Mouse (Mus musculus): ENCODE results near the gene Wnt16.
A peak's percentile ranks its signal among the peaks of the same experiment; 100 is the strongest.
"Not testable (repeated sequence)": the region's sequence is repeated elsewhere in the genome, so short reads cannot be mapped to it uniquely, and the experiment has no call there.

The Wnt16 gene

DNA sequence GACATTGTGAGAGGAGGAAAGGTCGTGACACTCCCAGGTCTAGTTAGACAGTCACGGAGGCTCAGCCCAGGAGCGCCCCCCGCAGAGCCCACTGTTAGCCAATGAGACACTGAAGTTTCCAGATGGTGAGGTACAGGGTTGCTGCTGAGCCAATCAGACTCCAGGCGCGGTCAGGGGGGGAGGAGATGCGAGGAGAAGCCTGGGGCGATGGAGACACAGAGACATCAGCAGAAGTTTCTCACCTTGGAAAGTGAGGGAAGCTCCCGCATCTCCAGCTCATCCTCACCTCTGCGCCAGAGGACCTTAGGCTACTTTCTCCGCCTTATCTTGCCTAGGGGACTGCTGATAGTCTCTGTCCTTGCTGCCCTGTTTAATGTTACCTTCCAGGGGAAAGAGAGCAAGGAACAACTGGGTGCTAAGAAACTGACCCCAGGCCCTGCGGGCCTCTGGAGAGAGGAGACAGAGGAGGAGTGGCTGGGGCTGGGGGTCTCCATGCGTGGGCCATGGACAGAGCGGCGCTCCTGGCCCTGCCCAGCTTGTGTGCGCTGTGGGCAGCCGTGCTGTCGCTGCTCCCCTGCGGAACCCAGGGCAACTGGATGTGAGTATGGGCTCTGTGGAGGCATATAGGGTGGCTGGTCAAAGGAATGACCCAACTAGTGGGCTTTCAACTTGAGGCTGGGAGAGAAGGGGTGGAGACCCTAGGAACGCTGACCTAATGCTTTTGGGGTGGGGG is at the start of gene Wnt16:
Wnt16 (plus strand) TSS at position 224 of the 733 bp plus-strand sequence.
- no peak for DNase-seq (ENCODE audit: low read depth in 2 of 2, low spot score in 2 of 2)

DNA sequence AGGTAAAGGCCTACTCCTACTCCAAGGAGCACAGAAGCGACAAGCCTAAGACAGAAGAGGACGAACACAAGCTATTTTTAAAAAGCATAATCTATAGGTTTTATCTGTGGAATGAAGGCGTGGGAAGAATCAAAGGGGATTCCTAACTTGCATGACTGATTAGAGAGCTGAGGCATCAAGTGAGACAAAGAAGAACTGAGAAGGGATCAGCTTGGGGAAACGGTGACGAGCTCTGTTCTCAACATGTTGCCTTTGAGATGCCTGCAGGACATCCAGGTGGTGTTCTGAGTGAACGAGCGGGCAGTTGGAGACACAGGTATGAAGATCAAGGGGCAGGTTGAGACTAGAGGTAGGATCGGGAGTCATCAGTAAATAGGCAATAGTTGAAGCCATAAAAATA is 44.7 kb upstream of the Wnt16 start:
- DNase-seq (ENCODE audit: low read depth in 2 of 2, low spot score in 2 of 2): no peak

DNA sequence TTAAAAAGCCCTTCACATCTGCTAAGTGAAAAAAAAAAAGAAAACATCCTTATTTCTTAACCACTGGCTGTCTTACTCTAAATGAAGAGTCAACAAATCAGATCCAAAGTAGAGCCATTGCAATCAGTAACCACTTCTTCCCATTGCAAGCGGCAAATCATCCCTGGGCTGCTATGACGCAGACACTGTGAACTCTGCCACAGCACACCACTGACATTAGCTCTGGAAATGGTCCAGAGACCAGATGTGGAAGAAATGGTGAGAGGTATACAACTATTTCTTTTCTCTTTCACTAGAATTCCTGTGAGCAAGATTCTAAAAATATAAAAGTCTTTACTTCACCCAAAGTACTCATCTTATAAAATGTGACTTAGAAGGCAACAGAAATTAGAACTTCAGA is 41.3 kb upstream of the Wnt16 start:
- no peak for DNase-seq (ENCODE audit: low read depth in 2 of 2, low spot score in 2 of 2)

DNA sequence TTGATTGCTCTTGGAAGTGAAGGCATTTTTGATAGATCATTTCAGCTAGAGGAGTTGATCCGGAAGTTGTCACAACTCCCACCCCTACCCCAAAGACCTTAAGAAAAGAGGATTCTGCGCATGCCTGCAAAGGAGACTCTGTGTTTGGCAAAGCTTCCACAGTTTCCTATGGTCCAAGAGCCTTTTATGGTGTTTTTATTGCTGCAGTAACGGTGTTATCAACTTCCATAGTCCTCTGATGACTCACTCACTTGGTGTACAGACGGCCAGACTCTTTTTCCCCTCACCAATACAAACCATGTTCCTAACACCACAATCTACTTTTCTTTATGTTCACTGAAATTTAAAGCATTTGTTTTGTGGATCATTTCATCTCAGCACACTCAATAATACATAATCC is 29.2 kb upstream of the Wnt16 start:
- DNase-seq (ENCODE audit: low read depth in 2 of 2, low spot score in 2 of 2): no peak

DNA sequence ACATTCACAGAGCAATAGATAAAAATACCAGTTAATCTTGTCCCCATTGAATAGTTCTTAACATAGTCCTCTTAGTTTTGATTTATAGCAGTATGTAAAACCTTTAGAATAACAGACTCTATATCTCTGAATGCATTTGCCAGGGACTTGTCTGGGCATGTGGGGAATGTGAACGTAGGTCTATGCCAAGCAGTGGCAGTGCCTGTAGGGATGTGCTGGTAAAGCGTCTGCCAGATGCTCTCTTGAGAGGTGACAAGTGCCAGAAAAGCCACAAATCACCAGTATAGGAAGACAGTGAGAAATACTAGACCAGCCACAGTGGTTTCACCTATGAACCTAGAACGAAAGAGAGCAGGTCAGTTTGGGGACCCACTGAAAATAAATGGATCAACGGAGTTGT is 25.5 kb upstream of the Wnt16 start:
- no peak for DNase-seq (ENCODE audit: low read depth in 2 of 2, low spot score in 2 of 2)

DNA sequence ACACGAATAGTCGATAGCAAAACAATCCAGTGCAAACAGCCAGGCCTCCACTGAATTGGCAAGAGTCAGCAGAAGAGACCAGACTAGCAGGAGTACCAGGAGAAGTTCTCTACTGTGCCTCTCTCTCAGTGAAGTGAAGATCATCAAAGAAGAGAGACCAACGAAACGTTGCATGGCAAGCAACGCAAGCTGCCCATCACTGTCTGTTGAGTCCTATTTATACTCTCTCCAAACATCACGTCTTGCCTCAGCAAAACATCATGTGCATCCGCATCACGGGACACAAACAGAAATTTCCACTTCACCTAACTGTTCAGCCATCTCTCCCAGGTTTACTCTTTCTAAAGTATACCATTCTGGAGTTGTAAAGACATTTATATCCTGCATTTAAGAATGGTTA is 23.9 kb upstream of the Wnt16 start:
- not testable (repeated sequence) for DNase-seq (ENCODE audit: low read depth in 2 of 2, low spot score in 2 of 2)

DNA sequence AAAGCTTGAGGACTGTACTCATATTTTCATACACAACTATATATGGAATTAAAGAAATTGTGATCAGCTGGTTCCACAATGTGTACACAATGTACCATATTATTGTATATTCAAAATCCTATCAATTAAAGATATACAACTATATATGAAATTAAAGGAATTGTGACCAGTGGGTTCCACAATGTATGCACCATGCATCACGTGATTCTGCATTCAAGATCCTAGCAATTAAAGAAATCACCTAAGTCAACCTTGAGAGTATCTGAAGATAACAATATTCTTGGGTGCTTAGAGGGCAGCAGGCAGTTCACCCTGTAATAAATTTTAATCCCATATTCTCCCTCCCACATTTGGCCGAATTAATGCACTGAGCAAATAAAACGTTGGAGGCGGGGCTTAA is 22.0 kb upstream of the Wnt16 start:
- DNase-seq (ENCODE audit: low read depth in 2 of 2, low spot score in 2 of 2): no peak

DNA sequence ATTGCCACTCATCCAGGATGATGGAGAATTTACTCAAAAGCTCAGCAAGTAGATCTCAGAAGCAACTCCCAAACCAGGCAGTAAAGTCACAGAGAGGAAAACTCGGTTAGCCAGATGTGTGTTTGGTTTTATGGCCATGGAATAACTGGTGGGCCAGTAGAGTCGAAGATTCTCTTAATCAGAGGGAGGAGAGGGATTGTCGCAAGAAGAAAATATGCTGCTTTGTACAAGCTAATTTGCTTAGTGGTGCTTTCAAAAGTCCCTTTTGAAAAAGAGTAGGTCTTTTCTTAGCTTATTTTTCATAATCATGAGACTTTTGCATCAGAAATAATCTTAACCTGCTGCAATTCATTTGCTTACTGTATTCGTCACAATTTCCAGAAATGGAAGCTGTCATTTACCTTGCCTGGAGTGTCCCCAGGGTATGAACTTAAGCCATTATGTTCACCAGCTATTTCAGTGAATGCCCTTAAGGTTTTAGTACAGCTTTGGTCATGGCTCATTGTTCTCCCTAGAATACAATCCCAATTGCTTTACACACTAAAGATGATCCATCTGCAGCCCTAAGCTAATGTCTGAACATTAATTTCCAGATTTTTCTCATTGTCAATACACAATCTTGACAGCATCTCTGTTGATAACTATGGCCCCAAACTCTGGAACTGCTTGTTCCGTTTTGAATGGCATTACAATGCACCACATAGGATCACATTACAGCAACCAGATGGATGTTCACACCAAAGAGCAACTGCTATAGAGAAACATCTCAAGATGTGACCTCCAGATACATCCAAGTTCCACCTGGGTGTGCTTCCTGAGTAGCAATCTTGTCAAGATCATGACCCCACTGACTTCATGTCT is 20.0 kb upstream of the Wnt16 start:
- DNase-seq (ENCODE audit: low read depth in 2 of 2, low spot score in 2 of 2): no peak

DNA sequence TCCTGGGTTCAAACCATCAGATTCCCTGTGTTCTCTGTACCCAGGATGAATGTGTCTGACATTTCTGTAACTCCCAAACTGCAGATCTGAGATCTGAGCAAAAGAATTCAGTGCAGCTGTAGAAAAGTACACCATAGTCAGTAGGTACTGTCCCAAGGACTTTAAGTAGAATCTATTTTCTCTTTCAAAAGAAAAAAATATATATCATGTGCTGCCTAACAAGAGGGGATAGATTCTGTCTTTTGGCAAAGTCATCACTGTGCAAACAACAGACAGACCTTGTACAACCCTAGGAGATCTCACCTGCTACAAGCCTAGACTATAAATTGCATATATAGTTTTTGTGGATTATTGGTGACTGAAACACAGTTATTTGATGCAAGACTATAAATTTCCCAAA is 19.4 kb upstream of the Wnt16 start:
- no peak for DNase-seq (ENCODE audit: low read depth in 2 of 2, low spot score in 2 of 2)

DNA sequence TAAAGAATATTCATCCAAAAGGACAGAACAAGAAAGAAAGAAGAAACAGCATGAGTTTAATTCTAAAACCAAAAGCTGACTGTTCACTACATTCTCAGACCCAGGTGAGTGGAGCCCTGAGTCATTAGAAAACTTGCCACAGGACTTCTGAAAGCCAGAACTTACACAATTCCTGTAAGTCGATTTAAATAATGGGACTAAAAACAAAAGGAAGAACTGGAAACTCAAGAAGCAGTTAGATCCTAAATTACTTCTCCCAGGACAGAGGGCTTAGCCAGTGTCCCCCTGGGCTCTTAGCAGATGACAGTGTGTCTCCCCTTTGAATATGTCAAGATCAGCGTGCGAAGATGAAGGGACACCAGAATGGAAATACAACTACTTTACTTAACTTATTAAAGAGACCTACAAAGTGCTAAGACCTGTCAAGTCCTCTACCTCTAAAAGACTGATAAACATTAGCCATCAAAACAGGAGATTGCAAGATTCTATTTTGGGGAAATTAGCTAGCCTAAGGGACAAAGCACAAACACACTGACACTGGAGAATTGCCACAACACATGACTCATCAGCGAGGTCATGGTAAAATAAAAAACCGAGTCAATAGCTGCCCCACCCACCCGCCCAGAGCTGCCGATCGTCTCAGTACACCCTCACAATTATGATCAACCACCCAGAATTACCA is 18.0 kb upstream of the Wnt16 start:
- no peak for DNase-seq (ENCODE audit: low read depth in 2 of 2, low spot score in 2 of 2)

DNA sequence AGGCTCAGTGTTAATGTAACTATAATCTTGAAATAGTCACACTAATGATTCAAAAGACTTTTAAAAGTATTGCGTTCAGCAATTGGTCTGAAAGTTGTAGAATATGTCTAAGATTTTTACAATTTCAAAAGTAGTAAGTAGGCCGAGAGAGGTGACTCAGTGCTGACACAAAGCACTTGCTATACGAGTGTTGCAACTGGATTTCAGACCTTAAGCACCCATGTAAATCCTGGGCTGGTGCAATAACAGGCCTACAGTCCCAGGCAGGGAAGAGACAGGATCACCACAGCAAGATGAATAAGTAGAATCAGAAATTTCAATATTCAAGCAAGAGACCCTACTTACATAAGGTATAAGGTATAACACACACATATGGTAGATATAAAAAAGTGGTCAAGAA is 10.1 kb upstream of the Wnt16 start:
- DNase-seq (ENCODE audit: low read depth in 2 of 2, low spot score in 2 of 2): no peak

DNA sequence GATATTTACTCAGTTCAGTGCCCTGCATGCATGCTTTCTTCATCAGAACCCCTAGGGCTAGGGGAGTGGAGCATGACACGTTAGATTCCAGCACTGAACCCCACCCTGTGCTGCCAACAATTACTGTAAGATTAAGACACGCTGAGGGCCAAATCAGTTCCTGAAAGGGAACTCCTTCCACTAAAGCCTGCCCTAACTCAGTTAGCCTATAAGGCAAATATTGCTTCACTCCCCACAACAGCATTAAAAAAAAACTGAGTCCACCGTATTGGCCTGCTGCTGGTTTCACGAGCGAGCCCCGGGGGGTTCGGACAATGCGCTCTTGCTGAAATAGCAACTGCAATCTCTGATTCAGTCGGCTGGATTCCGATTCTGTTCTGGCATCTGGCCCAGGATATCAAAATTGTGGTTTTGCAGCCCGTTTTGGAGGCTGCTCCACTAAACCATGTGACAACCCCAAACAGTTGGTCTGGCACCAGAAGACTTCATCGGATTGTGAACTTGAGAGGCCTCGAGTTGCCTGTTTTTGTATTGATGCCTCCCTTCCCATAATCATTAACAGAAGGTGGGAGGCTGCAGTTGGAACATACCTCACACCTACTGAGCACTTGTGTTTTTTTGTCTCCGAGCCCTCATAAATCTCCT is 7.7 kb upstream of the Wnt16 start:
- no peak for DNase-seq (ENCODE audit: low read depth in 2 of 2, low spot score in 2 of 2)

DNA sequence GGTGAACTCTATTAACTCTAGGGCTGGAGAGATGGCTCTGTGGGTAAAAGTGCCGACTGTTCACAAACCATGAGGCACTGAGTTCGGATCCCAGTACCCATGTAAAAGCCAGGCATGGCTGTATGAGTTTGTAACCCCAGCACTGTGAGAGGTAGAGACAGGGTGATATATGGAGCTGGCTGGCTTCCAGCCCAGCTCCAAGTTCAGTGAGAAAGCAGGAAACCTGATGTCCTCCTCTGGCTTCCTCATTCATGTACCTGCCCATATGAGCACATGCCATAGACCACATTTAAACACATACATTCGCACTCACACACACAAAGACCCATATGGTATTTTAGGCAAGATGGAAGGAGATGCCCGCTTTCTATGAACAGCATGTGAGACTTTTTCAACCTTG is 5.6 kb upstream of the Wnt16 start:
- DNase-seq (ENCODE audit: low read depth in 2 of 2, low spot score in 2 of 2): no peak

DNA sequence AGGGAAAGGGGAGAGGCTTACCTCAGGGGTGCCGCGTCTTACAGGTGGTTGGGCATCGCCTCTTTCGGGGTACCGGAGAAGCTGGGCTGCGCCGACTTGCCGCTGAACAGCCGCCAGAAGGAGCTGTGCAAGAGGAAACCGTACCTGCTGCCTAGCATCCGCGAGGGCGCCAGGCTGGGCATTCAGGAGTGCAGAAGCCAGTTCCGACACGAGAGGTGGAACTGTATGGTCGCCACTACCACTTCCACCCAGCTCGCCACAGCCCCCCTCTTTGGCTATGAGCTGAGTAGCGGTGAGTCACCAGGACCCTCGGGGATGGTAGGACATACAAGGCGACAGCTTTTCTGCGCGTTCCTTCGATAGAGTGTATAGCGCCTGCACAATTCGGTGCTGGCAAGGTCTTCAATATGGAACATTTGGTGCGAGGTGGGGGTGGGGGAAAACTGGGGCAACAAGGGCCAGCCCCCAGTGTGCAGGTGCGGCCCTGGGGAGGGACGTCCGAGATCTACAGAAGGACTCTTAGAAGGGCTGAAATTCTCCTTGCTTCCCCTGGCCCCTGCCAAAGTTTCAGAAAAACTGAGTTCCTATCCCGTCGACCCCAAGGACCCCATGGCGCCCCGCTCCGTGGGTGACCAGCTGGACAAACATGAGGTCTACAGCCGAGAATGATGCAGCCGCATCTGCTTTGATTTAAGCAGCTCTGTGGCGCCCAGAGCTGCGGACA is 872 bp downstream of the Wnt16 start:
- DNase-seq (ENCODE audit: low read depth in 2 of 2, low spot score in 2 of 2): peak in 1 of 2 experiments; percentile 5

DNA sequence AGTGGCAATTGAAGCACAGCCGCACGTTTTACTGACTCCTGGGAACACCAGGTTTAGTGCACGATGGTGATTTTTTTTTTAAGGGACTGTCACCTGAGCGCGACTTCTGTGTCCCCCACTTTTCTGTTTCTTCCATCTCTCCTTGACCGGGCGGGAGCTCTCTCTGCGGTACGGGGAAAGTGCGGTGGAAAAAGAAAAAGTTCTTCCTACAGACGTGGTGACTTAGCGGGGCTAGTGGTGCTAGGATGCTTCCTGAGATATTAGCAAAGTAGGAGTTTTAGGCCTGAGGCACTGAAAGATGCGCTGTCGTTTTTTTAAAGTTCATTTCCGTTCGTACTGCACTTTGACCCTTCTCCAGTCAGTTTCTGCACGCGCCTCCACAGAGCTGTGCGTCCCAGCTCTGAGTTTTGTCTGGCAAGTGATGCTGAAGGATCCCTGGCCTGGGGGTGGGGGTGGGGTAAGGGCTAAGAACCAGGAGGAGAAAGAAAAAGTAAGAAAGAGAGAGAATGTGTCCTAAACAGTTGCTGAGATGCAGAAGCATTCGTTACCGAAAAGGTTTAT is 1.5 kb downstream of the Wnt16 start:
- DNase-seq (ENCODE audit: low read depth in 2 of 2, low spot score in 2 of 2): no peak

DNA sequence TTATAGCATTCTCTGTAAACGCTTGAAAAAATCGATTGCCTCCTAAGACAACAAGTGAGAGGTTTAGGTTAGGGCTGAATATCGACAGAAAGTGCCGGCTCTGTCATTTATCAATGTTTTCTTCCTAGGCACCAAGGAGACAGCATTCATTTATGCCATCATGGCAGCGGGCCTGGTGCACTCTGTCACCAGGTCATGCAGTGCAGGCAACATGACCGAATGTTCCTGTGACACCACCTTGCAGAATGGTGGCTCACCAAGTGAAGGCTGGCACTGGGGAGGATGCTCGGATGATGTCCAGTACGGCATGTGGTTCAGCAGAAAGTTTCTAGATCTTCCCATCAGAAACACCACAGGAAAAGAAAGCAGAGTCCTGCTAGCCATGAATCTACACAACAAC is 2.8 kb downstream of the Wnt16 start:
- DNase-seq (ENCODE audit: low read depth in 2 of 2, low spot score in 2 of 2): no peak

DNA sequence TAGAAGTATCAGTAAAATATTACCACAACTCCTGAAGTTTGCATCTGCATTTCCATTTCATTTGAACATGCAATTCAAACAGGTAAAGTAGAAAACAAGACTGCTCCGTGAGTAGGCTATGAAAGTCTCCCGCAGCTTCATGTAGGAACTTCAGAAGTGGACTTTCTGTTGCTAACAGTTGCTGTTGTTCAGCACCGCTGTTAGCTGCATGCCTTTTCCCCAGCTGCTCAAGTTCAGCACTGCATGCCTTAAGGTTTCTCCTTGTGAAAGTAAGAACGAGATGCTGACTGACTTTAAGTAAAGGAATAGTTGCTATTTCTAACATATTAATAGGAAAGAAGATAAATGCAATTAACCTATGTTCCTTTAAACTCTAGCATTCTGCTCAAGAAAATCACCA is 4.0 kb downstream of the Wnt16 start:
- no peak for DNase-seq (ENCODE audit: low read depth in 2 of 2, low spot score in 2 of 2)

DNA sequence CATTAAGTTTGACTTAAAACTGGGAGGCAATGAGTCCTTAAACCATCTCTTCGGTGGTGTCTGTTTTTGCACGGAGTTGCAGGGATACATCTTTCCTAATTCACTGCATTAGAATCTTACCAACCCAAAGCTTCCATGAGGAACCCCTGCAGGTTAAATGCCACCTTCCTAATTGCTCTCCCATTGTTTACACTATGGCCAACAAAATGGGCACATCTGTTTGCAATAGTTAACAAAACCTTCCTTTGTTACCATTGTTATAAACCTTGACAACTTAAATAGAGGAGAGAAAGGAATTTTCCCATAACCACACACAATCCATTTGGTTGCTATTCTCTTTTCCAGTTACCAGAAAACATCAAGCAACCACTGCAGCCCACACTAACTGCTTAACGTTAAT is 5.9 kb downstream of the Wnt16 start:
- no peak for DNase-seq (ENCODE audit: low read depth in 2 of 2, low spot score in 2 of 2)

DNA sequence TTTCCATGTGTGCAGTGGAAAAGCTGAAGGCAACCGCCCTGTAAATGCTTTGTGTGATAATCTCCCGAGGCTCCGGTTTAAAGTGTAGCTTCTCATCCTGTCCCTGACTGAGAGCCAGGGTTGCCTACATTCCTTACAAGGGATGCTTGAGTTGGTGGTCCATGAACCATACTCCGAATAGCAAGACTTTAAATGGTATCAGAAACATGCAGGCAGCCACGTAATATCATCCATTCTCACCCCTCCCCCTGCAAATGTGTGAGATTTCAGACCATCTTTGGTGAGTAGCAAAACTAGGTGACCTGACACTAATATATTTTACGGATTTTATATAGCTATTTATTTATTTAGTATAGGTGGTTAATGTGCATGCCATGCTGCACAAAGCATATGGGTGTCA is 9.0 kb downstream of the Wnt16 start:
- no peak for DNase-seq (ENCODE audit: low read depth in 2 of 2, low spot score in 2 of 2)

DNA sequence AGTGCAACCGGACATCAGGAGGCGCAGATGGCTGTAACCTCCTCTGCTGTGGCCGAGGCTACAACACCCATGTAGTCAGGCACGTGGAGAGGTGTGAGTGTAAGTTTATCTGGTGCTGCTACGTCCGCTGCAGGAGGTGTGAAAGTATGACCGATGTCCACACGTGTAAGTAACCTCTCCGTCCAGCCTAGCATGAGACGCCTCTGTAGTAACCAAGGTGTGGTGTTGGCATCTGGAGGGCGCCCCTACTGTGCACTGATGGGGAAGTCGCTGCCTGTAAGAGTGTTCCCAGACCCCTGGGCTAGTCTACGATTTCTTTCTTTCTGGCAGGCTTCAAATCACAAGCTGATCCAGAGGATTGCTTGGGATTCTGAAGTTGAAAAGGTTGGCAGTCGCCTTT is 10.0 kb downstream of the Wnt16 start:
- no peak for DNase-seq (ENCODE audit: low read depth in 2 of 2, low spot score in 2 of 2)
